Mouse (Mus musculus): ENCODE measurements at regions not wholly inside any gene's neighbourhood (a gene's known extent, or its start where the extent isn't known, plus 50 kb on each side); places are given as distances from the start of the nearest gene placed in this dataset.

DNA sequence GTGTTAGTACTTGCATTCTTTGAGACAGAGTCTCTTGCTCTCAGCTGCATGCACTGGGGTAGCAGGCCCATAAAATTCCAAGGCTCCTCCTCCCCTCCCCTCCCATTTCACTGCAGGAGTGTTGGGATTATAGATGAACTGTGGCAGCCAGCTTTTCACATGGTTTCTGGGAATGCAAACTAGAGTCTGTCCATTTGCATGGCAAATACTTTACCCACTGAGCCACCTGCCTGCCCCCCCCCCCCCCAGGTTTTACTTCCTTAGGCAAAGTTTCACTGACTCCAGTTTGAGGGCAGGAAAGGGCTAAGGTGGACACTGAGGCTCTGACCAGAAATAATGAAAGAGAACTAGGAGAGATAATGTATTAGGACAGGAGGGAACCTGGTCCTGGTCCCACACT, 147.6 kb upstream of the Hs3st3a1 start:
- Histone ChIP-seq H3K4me3 (no peak overlapping the region), H3K4me1 (peaks cover 6% of the 10 kb centered on the region), H3K36me3 (replicated peaks) (no peaks in the 10 kb centered on the region), H3K4me2 (no peak overlapping the region), H3K9me3 (no peaks in the 10 kb centered on the region), H3K27me3 (replicated peaks) (no peaks in the 10 kb centered on the region), H3K27ac (no peak overlapping the region), H3K9ac (no peak overlapping the region)
- no peak for ATAC-seq (replicated peaks)

- no peak overlapping the region for H3K9ac ChIP-seq
- 61% methylated on average over 4 of the region's 4 CpGs for WGBS
- no peak overlapping the region for H3K27ac ChIP-seq
- no peak overlapping the region for H3K4me3 ChIP-seq
- H3K4me1 ChIP-seq, result no peaks in the 10 kb centered on the region
- no peaks in the 10 kb centered on the region for H3K36me3 ChIP-seq (replicated peaks)
- no peaks in the 10 kb centered on the region for H3K27me3 ChIP-seq (replicated peaks)
- H3K9me3 ChIP-seq, result no peaks in the 10 kb centered on the region
- ATAC-seq (replicated peaks), result no peak
- H3K4me2 ChIP-seq, result no peak overlapping the region
Measured at GRCm38 (mm10) chr11:64281781-64282180, 153.4 kb upstream of the Hs3st3a1 start.

GRCm38 (mm10) chr11:64278259-64279003, 156.7 kb upstream of the Hs3st3a1 start:
- Histone ChIP-seq H3K4me2 (no peak overlapping the region), H3K4me1 (no peaks in the 10 kb centered on the region), H3K27ac (no peak overlapping the region), H3K36me3 (replicated peaks) (no peaks in the 10 kb centered on the region), H3K4me3 (no peak overlapping the region), H3K27me3 (replicated peaks) (no peaks in the 10 kb centered on the region), H3K9me3 (no peaks in the 10 kb centered on the region), H3K9ac (no peak overlapping the region)
- 30% methylated on average over 12 of the region's 12 CpGs for WGBS
- ATAC-seq (replicated peaks), result no peak

DNA sequence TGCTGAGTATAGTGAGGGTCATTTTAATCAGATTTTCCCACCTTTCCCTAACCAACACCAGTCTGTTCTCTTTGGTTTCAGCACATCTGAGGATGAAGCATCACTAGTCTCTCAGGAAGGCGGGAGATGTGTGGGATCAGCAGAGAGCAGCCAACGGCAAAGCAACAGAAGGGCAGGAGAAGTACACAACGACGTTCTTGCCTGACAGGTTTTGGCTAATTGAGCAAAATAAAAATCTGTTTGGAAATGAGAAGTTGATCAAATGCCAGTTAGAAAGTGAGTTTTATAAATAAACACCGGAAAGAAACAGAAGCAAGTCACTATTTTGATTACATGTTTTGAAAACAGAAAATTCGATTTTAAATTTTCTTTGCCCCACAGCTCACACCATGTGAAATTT, 161.4 kb upstream of the Hs3st3a1 start:
- Histone ChIP-seq H3K4me2 (no peak overlapping the region), H3K27ac (no peak overlapping the region), H3K36me3 (replicated peaks) (no peaks in the 10 kb centered on the region), H3K9ac (no peak overlapping the region), H3K9me3 (no peaks in the 10 kb centered on the region), H3K4me1 (no peaks in the 10 kb centered on the region), H3K4me3 (no peak overlapping the region), H3K27me3 (replicated peaks) (no peaks in the 10 kb centered on the region)
- WGBS, result 92% methylated on average over 6 of the region's 6 CpGs
- no peak for ATAC-seq (replicated peaks)

DNA sequence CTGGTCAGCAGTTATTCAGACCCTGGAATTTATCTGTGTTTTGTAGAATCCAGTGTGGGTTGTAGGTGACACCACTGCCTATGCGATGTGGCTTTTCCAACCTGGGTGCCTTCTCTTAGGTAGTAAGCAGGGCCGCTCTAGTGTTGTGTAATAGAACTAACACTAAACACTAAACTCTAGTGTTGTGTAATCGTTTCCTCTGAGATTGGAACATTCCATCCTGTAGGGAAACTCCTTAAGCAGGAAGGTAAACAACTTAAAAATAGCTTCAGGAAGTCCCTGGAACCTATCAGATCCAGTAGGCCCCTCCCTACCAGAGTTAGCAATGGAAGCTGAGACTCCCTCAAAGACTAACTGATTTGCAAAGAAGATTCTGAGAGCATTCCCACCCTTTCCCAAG, 161.9 kb upstream of the Hs3st3a1 start:
- H3K27ac ChIP-seq, result no peak overlapping the region
- H3K4me3 ChIP-seq, result no peak overlapping the region
- H3K9ac ChIP-seq, result no peak overlapping the region
- H3K9me3 ChIP-seq, result no peaks in the 10 kb centered on the region
- WGBS, result 96% methylated on average over 3 of the region's 3 CpGs
- H3K36me3 ChIP-seq (replicated peaks), result no peaks in the 10 kb centered on the region
- H3K4me1 ChIP-seq, result no peaks in the 10 kb centered on the region
- no peaks in the 10 kb centered on the region for H3K27me3 ChIP-seq (replicated peaks)
- no peak for ATAC-seq (replicated peaks)
- no peak overlapping the region for H3K4me2 ChIP-seq

- H3K4me2 ChIP-seq, result no peak overlapping the region
- H3K36me3 ChIP-seq (replicated peaks), result no peaks in the 10 kb centered on the region
- H3K27ac ChIP-seq, result no peak overlapping the region
- H3K27me3 ChIP-seq (replicated peaks), result no peaks in the 10 kb centered on the region
- no peak overlapping the region for H3K4me3 ChIP-seq
- no peaks in the 10 kb centered on the region for H3K4me1 ChIP-seq
- H3K9ac ChIP-seq, result no peak overlapping the region
- ATAC-seq (replicated peaks), result no peak
- WGBS, result 81% methylated on average over 4 of the region's 4 CpGs
- no peaks in the 10 kb centered on the region for H3K9me3 ChIP-seq
Measured at GRCm38 (mm10) chr11:64268121-64268520, 167.0 kb upstream of the Hs3st3a1 start.

DNA sequence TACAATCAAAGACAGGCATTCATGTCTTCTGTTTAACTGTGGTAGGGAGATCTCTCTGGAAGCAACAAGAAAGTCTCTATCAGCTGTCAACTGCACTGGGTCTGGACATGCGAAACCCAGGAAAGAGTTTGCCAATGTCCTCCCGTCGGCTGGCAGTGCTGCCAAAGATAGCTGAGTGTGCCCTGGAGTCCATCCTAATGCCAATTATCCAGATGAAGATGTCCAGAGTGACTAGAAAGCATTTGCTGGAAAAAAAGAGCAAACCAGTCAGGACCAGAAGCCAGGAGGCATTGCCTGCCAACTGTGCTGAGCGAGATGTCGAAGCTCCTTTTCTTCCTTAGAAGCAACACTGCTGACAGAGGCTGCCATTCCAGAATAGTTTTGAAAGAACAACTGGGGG, 167.6 kb upstream of the Hs3st3a1 start:
- H3K4me1 ChIP-seq, result no peaks in the 10 kb centered on the region
- H3K4me2 ChIP-seq, result no peak overlapping the region
- ATAC-seq (replicated peaks), result no peak
- no peak overlapping the region for H3K9ac ChIP-seq
- WGBS, result 70% methylated on average over 5 of the region's 5 CpGs
- no peaks in the 10 kb centered on the region for H3K36me3 ChIP-seq (replicated peaks)
- no peak overlapping the region for H3K4me3 ChIP-seq
- H3K27me3 ChIP-seq (replicated peaks), result no peaks in the 10 kb centered on the region
- H3K27ac ChIP-seq, result no peak overlapping the region
- no peaks in the 10 kb centered on the region for H3K9me3 ChIP-seq

DNA sequence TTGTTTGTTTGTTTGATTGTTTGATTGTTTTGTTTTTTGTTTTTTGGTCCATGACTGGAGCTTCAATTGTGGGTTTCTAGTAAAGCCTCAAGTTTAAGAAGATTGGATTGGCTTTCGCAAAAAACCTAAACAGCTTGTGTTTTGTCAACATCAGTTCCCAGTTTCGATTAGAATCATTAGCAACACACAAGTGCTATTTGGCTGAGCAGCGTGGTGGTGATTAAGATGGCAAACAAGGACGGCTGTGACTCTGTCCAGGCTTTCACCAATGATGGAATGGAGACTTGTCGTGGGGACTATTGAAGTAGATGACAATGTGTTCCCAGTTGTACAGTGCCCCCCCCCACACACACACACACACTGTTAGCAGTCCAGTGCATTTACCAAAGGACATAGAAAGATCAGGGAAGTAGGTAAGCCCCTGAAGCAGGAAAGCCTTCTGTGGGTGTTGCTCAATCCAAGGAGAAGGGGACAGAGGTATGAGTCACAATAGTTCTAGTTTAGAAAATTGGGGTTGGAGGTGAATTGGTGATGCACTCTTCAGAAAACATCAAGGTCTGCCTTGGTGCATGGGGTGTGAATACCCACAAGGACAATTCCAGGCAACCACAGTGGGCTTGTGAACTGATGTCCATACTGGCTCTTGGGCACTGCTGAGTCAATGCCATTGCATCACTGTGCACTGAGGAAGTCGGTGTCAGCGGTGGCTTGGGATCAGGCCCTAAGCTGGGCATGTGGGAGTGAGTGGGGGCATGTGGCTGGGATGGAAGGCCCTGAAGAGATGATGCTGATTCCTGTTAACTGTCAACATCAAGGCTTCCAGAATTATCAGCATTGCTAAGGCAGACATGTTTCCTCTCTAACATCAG, 174.5 kb upstream of the Cox10 start:
- whole genome bisulfite sequencing, result 83% methylated on average over 7 of the region's 7 CpGs
- H3K27ac ChIP-seq, result no peak overlapping the region
- H3K4me3 ChIP-seq, result no peak overlapping the region
- H3K27me3 ChIP-seq (replicated peaks), result no peaks in the 10 kb centered on the region
- no peaks in the 10 kb centered on the region for H3K4me1 ChIP-seq
- H3K9ac ChIP-seq, result no peak overlapping the region
- H3K4me2 ChIP-seq, result no peak overlapping the region
- H3K9me3 ChIP-seq, result no peaks in the 10 kb centered on the region
- no peak for ATAC-seq (replicated peaks)
- no peaks in the 10 kb centered on the region for H3K36me3 ChIP-seq (replicated peaks)

GRCm38 (mm10) chr11:64236873-64237272, 157.6 kb upstream of the Cox10 start:
- no peaks in the 10 kb centered on the region for H3K9me3 ChIP-seq
- WGBS, result 85% methylated on average over 4 of the region's 4 CpGs

GRCm38 (mm10) chr11:64230071-64230470, 150.8 kb upstream of the Cox10 start:
- no peak overlapping the region for H3K4me3 ChIP-seq
- 73% methylated on average over 4 of the region's 4 CpGs for WGBS
- no peak overlapping the region for H3K9ac ChIP-seq
- ATAC-seq (replicated peaks), result no peak
- H3K27me3 ChIP-seq (replicated peaks), result no peaks in the 10 kb centered on the region
- H3K27ac ChIP-seq, result no peak overlapping the region
- H3K36me3 ChIP-seq (replicated peaks), result no peaks in the 10 kb centered on the region
- no peaks in the 10 kb centered on the region for H3K4me1 ChIP-seq
- H3K9me3 ChIP-seq, result no peaks in the 10 kb centered on the region
- no peak overlapping the region for H3K4me2 ChIP-seq

More at GRCm38 (mm10) chr11:64236873-64237272, 157.6 kb upstream of the Cox10 start:
- no peak overlapping the region for H3K4me3 ChIP-seq
- no peak overlapping the region for H3K9ac ChIP-seq
- no peaks in the 10 kb centered on the region for H3K4me1 ChIP-seq
- H3K36me3 ChIP-seq (replicated peaks), result no peaks in the 10 kb centered on the region
- no peak for ATAC-seq (replicated peaks)
- H3K27me3 ChIP-seq (replicated peaks), result no peaks in the 10 kb centered on the region
- H3K27ac ChIP-seq, result no peak overlapping the region
- no peak overlapping the region for H3K4me2 ChIP-seq

GRCm38 (mm10) chr11:64220888-64221287, 141.6 kb upstream of the Cox10 start:
- Histone ChIP-seq H3K9me3 (no peaks in the 10 kb centered on the region), H3K4me2 (no peak overlapping the region), H3K4me1 (no peaks in the 10 kb centered on the region), H3K4me3 (no peak overlapping the region), H3K27ac (no peak overlapping the region), H3K9ac (no peak overlapping the region), H3K27me3 (replicated peaks) (no peaks in the 10 kb centered on the region), H3K36me3 (replicated peaks) (no peaks in the 10 kb centered on the region)
- ATAC-seq (replicated peaks), result no peak
- 94% methylated on average over 4 of the region's 4 CpGs for WGBS

GRCm38 (mm10) chr11:64217181-64217580, 137.9 kb upstream of the Cox10 start:
- H3K36me3 ChIP-seq (replicated peaks), result no peaks in the 10 kb centered on the region
- no peaks in the 10 kb centered on the region for H3K9me3 ChIP-seq
- no peaks in the 10 kb centered on the region for H3K27me3 ChIP-seq (replicated peaks)
- H3K4me1 ChIP-seq, result no peaks in the 10 kb centered on the region
- no peak overlapping the region for H3K9ac ChIP-seq
- H3K4me2 ChIP-seq, result no peak overlapping the region
- H3K4me3 ChIP-seq, result no peak overlapping the region
- H3K27ac ChIP-seq, result no peak overlapping the region
- 45% methylated on average over 2 of the region's 2 CpGs for WGBS
- no peak for ATAC-seq (replicated peaks)

DNA sequence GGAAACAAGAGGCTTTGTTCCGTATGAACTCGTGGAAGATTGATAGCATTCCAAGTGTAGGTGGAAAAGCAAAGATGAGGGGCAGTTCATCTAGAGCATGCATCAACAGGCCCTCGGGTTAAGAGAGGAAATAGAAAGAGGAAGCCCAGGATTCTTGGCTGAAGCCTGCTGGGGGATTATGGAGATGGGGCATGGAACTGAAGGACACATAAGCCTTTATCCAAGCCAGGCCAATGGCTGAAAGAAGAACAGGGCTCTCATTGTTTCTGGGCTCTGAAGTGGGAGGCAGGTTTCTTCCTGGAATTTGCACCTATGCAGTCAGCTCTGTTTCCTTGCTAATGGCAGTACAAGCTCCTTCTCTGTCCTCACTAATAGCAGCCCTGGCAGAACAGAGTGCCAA, 131.6 kb upstream of the Cox10 start:
- Histone ChIP-seq H3K9ac (no peak overlapping the region), H3K27me3 (replicated peaks) (no peaks in the 10 kb centered on the region; the same call in 1 of the 2 replicates), H3K4me2 (no peak overlapping the region), H3K36me3 (replicated peaks) (no peaks in the 10 kb centered on the region), H3K27ac (no peak overlapping the region), H3K9me3 (no peaks in the 10 kb centered on the region), H3K4me1 (no peaks in the 10 kb centered on the region), H3K4me3 (no peak overlapping the region)
- no peak for ATAC-seq (replicated peaks)
- 62% methylated on average over 3 of the region's 3 CpGs for WGBS
